ENCODE assay signal across 8 mouse cellular contexts in genomic region chr7:84152821-84153220, GRCm38 (mm10). TPM values are rescaled to one million over a fixed set of nuclear protein-coding genes. Genes with fewer than 3 reads are reported as not detected.
DNase-seq lines count a peak whose midpoint lies in the region; ATAC-seq and TF ChIP-seq lines count a peak whose summit lies in the region.

No protein-coding gene starts in this region.

- ATAC-seq in forebrain, embryonic 15.5 days (replicated peaks), result no peak
- ATAC-seq in liver, embryonic 13.5 days (ENCODE audit: low read depth), result no peak
- no peak for ATAC-seq in megakaryocyte progenitor cell, adult 5-6 weeks (replicated peaks; ENCODE audit: poor library complexity)

- no peak overlapping the region for H3K9ac ChIP-seq in forebrain, embryonic 15.5 days (replicated peaks)
- no peak overlapping the region for H3K9ac ChIP-seq in liver, embryonic 13.5 days

- WGBS in kidney, adult 2 months, result 66% methylated on average over 4 of the region's 4 CpGs
- WGBS in forebrain, embryonic 15.5 days, result 73% methylated on average over 4 of the region's 4 CpGs
- 54% methylated on average over 4 of the region's 4 CpGs for WGBS in liver, embryonic 13.5 days (ENCODE audit: insufficient replicate concordance)

- peak overlapping the region; percentile 86 for H3K4me3 ChIP-seq in kidney, adult 2 months (ENCODE audit: insufficient read depth, low read depth, low read length)
- peak overlapping the region; percentile 96; the same call in 1 of the 2 replicates for H3K4me3 ChIP-seq in cortical plate, adult 2 months (ENCODE audit: insufficient read depth, low read length)
- H3K4me3 ChIP-seq in forebrain, embryonic 15.5 days, result no peak overlapping the region
- peak overlapping the region; percentile 92; the same call in 1 of the 2 replicates for H3K4me3 ChIP-seq in liver, embryonic 13.5 days (replicated peaks)

- H3K4me2 ChIP-seq in forebrain, embryonic 15.5 days (replicated peaks), result 0 out of 2 replicates have a peak overlapping the region, but pooled peaks have one; percentile 80
- H3K4me2 ChIP-seq in liver, embryonic 13.5 days, result peak overlapping the region; percentile 96

- H3K36me3 ChIP-seq in kidney, adult 2 months (ENCODE audit: control insufficient read depth, insufficient read depth, low read length), result no peaks in the 10 kb centered on the region; the same call in 1 of the 2 replicates
- H3K36me3 ChIP-seq in forebrain, embryonic 15.5 days, result no peaks in the 10 kb centered on the region
- 0 out of 2 replicates have a peak, but pooled peaks cover 2% of the 10 kb centered on the region for H3K36me3 ChIP-seq in liver, embryonic 13.5 days

- no peak for DNase-seq in kidney, adult 2 months
- DNase-seq in kidney, adult 18-20 months, result no peak
- DNase-seq in liver, embryonic 13.5 days, result no peak
- no peak for DNase-seq in embryo, embryonic 11 days
- no peak for DNase-seq in embryo, embryonic 10 days (ENCODE audit: low spot score)

- no peak for TF ChIP-seq POLR2A in kidney, adult 2 months (IDR thresholded peaks at IDR 0.05; ENCODE audit: low read depth, low read length)
- TF ChIP-seq POLR2A in cortical plate, adult 2 months (IDR thresholded peaks at IDR 0.05; ENCODE audit: extremely low read depth, insufficient read depth, low read length), result no peak

- H3K9me3 ChIP-seq in forebrain, embryonic 15.5 days, result no peaks in the 10 kb centered on the region
- no peaks in the 10 kb centered on the region for H3K9me3 ChIP-seq in liver, embryonic 13.5 days (replicated peaks)

- H3K27ac ChIP-seq in kidney, adult 2 months (ENCODE audit: insufficient read depth, low read depth, low read length), result peak overlapping the region; percentile 39; the same call in 1 of the 2 replicates
- no peak overlapping the region for H3K27ac ChIP-seq in cortical plate, adult 2 months (ENCODE audit: insufficient read depth, low read length)
- H3K27ac ChIP-seq in forebrain, embryonic 15.5 days (replicated peaks), result no peak overlapping the region
- H3K27ac ChIP-seq in liver, embryonic 13.5 days, result no peak overlapping the region

- no peaks in the 10 kb centered on the region for H3K27me3 ChIP-seq in kidney, adult 2 months (replicated peaks; ENCODE audit: control insufficient read depth, insufficient read depth, low read length)
- H3K27me3 ChIP-seq in forebrain, embryonic 15.5 days, result no peaks in the 10 kb centered on the region
- no peaks in the 10 kb centered on the region for H3K27me3 ChIP-seq in liver, embryonic 13.5 days

- no peak for TF ChIP-seq CTCF in kidney, adult 2 months (conservative IDR thresholded peaks at IDR 0.05; ENCODE audit: insufficient read depth, insufficient read length, low read depth, low read length)
- no peak for TF ChIP-seq CTCF in cortical plate, adult 2 months (IDR thresholded peaks at IDR 0.05; ENCODE audit: extremely low read depth, insufficient read depth, low read length)

- H3K4me1 ChIP-seq in kidney, adult 2 months (ENCODE audit: control insufficient read depth, insufficient read depth, low read length), result peaks cover 18% of the 10 kb centered on the region; the same call in 1 of the 2 replicates
- peaks cover 2% of the 10 kb centered on the region for H3K4me1 ChIP-seq in cortical plate, adult 2 months (ENCODE audit: control insufficient read depth, insufficient read depth, low read length)
- H3K4me1 ChIP-seq in forebrain, embryonic 15.5 days, result peaks cover 36% of the 10 kb centered on the region
- peaks cover 46% of the 10 kb centered on the region for H3K4me1 ChIP-seq in liver, embryonic 13.5 days (replicated peaks)

RNA-seq across cellular contexts. Expression of gene Abhd17c, which starts 1.1 kb away (rescaled TPM):
- polyA plus RNA-seq in kidney, adult 2 months (2012; rRNA removed), result 151 and 179 TPM in 2 replicates
- 33.2 and 35.1 TPM in 2 replicates for polyA plus RNA-seq in cortical plate, adult 2 months (2012; rRNA removed)
- 74.2 and 84.1 TPM in 2 replicates for polyA plus RNA-seq in forebrain, embryonic 15.5 days (2015; fragmentation: Nextera tagmentation; extraction: Ambion mirVana)
- polyA plus RNA-seq in liver, embryonic 13.5 days (2015; fragmentation: Nextera tagmentation; extraction: Ambion mirVana), result 14.9 and 18.2 TPM in 2 replicates
- total RNA-seq in megakaryocyte progenitor cell, adult 5-6 weeks (2015), result 46.1 and 47.4 TPM in 2 replicates
- 22.8 and 26.8 TPM in 2 replicates for total RNA-seq in megakaryocyte progenitor cell, adult 5-6 weeks (2017)
